Mouse (Mus musculus): ENCODE results near the gene Clns1a. TPM values are rescaled to one million over a fixed set of nuclear protein-coding genes. Genes with fewer than 3 reads are reported as not detected.

The Clns1a gene
- polyA plus RNA-seq (2015; fragmentation: Nextera tagmentation; extraction: Ambion mirVana) = 85.1 and 85.2 TPM in 2 replicates

DNA sequence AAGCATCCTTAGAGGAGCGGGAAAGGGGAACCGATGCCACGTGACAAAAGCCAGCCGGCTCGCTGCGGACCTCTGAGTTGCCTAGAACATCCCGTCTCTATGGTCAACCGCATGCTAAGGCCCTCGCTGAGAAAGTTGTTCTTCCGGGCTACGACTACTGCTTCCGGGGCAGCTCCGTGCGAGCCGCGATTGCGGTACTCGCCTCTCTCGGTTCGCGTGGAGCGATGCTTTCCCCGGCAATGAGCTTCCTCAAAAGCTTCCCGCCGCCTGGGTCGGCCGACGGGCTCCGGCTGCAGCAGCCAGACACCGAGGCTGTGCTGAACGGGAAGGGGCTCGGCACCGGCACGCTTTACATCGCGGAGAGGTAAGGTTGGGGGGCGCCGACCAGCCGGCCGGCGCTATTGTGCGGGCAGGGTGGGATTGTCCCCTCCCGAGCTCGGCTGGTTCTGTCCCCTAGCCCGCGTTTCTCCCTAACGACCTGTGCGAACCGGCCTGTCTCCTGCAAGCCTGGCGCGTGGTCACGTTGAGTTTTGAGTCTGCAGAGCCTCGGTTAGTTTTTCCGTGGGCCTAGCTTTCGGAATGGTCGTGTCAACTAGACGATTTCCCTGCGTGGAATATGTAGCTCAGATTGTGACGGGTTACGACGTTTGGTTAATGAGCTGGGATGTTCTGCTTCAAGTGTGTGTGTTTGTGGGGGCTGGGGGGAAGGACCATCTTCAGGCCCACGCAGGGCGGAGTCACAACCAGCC is at the start of gene Clns1a:
TSS of gene Clns1a (plus strand) at position 129 of the 749 bp plus-strand sequence.

DNA sequence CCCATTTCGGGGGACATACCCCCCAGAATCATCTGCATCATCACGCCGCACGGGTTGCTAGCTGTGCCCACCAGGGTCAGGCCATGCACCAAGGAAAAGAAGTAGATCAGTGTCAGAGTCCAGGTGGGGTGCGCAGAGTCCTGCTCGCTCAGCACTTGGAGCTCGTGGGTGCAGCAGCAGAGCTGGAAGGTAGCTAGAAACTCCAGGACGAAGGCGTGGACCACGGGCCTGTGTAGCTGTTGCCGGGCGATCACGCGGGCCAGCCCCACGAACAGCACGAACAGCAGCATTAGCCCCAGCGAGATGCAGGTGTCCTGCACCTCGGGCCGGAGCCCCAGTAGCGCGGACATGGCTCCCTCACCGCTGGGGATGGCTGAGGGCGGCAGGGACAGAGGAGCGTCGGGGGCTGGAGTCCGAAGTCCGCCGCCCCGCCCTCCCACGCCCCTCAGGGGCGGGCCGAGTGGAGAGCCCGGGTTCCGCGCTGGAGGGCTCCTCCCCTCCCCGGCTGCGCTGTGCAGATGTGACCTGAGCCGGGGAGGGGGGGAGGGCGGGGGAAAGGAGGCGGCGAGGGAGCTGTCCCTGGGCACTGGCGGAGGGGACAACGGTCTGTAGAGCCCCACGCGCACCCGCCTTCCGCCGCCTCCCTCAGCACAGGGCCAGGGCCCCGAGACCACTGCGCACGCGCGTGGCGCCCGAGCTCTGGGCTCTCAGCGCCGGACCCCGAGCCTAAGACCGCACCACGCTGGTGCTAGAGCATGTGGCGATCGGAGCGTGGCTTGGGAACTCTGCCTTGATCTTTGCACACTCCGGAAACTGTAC is 41.4 kb downstream of the Clns1a start, which contains the start of gene Aqp11:
TSS of gene Aqp11 (minus strand) at position 652 of the 819 bp plus-strand sequence.

Other genes with a start within 250 kb of the Clns1a start
- gene Kctd14, start 245.3 kb upstream of the Clns1a start, polyA plus RNA-seq (2015; fragmentation: Nextera tagmentation; extraction: Ambion mirVana) = 13.4 and 14.5 TPM in 2 replicates
- gene Ints4, start 215.7 kb upstream of the Clns1a start, polyA plus RNA-seq (2015; fragmentation: Nextera tagmentation; extraction: Ambion mirVana) = 19.1 and 19.4 TPM in 2 replicates
- 24.4 and 27.5 TPM in 2 replicates for gene Aamdc, start 117.1 kb upstream of the Clns1a start, polyA plus RNA-seq (2015; fragmentation: Nextera tagmentation; extraction: Ambion mirVana)
- gene Rsf1, start 116.7 kb upstream of the Clns1a start, polyA plus RNA-seq (2015; fragmentation: Nextera tagmentation; extraction: Ambion mirVana) = 11.3 and 11.6 TPM in 2 replicates
- 7.5 and 8.1 TPM in 2 replicates for gene Aqp11, start 41.7 kb downstream of the Clns1a start, polyA plus RNA-seq (2015; fragmentation: Nextera tagmentation; extraction: Ambion mirVana)
- 8.1 and 9.6 TPM in 2 replicates for gene Pak1, start 91.9 kb downstream of the Clns1a start, polyA plus RNA-seq (2015; fragmentation: Nextera tagmentation; extraction: Ambion mirVana)
- gene Gdpd4, start 223.3 kb downstream of the Clns1a start, polyA plus RNA-seq (2015; fragmentation: Nextera tagmentation; extraction: Ambion mirVana) = not detected in 2 replicates